Mouse (Mus musculus): Measurements from ENCODE around the gene Ell. TPM values are rescaled to one million over a fixed set of nuclear protein-coding genes. Genes with fewer than 3 reads are reported as not detected.

The Ell gene
- polyA plus RNA-seq, 1 experiment from 2014 or later: 13.0 TPM

DNA sequence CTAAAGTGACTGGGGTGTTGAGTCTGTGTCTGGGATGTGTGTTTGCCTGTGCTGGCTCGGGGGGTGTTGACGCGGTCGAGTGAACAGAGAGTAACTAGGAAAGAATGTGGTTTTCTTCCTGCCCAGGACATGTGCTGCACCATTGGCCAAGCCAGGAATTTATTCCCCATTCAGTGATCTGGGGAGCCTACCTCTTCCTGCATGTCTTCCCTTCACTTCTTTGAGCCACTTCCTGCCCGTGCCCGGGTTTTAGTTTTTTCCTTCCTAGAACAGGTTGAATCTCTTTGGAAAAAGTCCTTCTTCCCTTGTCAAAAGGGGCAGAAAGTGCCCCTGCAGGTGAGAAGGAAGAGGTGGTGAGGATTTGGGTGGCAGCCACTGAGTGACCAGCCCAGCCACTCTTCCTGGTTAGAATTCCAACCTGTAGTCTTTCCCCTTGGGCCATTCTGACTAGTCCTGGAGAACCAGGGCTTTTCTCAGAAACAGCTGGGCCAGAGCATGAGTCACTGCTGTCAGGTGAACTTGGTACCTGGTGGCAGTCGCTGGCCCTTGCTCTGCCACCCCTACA is 1.3 kb downstream of the Ell start:
- peak overlapping the region; percentile 90 for H3K9ac ChIP-seq (ENCODE audit: low read length)
- H3K4me2 ChIP-seq: peak overlapping the region; percentile 91
- H3K9me3 ChIP-seq (ENCODE audit: control insufficient read depth, low read length): no peaks in the 10 kb centered on the region
- H3K36me3 ChIP-seq (ENCODE audit: control insufficient read depth, insufficient read depth, low read length): peaks cover 3% of the 10 kb centered on the region; the same call in 1 of the 2 replicates
- WGBS: 61% methylated on average over 7 of the region's 7 CpGs
- H3K27ac ChIP-seq (ENCODE audit: low read depth, low read length): no peak overlapping the region
- H3K27me3 ChIP-seq (ENCODE audit: control insufficient read depth, insufficient read depth, low read length): no peaks in the 10 kb centered on the region
- no peak for DNase-seq (ENCODE audit: low spot score, missing footprints)
- H3K4me1 ChIP-seq (ENCODE audit: control insufficient read depth, insufficient read depth, low read length): peaks cover 20% of the 10 kb centered on the region
- peak overlapping the region; percentile 78 for H3K4me3 ChIP-seq (ENCODE audit: low read depth, low read length)
- ATAC-seq (ENCODE audit: low FRiP score): no peak

GRCm38 (mm10) chr8:70541081-70541480 is 1.8 kb downstream of the Ell start:
- H3K4me1 ChIP-seq (ENCODE audit: control insufficient read depth, insufficient read depth, low read length): peaks cover 20% of the 10 kb centered on the region
- H3K4me3 ChIP-seq (ENCODE audit: low read depth, low read length): no peak overlapping the region; the same call in 1 of the 2 replicates
- peaks cover 3% of the 10 kb centered on the region; the same call in 1 of the 2 replicates for H3K36me3 ChIP-seq (ENCODE audit: control insufficient read depth, insufficient read depth, low read length)
- peak overlapping the region; percentile 91 for H3K4me2 ChIP-seq
- DNase-seq (ENCODE audit: low spot score, missing footprints): no peak
- 79% methylated on average over 5 of the region's 5 CpGs for WGBS
- no peak for ATAC-seq (ENCODE audit: low FRiP score)
- H3K9me3 ChIP-seq (ENCODE audit: control insufficient read depth, low read length): no peaks in the 10 kb centered on the region
- H3K27me3 ChIP-seq (ENCODE audit: control insufficient read depth, insufficient read depth, low read length): no peaks in the 10 kb centered on the region
- no peak overlapping the region for H3K9ac ChIP-seq (ENCODE audit: low read length)
- H3K27ac ChIP-seq (ENCODE audit: low read depth, low read length): no peak overlapping the region

DNA sequence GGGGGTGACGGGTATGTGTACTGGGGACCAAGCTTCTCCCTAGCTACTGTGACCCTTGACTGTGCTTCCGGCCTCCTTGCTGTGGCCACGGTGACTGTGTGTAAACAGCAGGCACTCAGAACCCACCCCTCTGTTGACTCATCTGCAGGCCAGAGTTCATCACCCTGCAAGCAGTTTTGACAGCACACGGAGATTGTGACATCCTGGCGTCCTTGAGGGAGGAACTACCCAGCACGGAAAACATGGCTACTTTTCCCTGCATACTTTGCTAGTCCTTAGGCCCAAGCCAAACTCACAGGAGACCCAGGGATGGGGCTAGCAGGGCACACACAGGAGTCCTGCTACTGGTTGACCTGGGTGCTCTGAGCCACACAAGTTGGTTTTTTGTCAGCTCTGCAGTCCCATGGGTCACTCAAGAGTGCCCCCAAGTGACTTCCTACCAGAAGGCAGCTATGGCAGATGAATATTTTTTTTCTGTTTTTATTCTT is 5.0 kb downstream of the Ell start:
- peaks cover 15% of the 10 kb centered on the region for H3K4me1 ChIP-seq (ENCODE audit: control insufficient read depth, insufficient read depth, low read length)
- H3K4me3 ChIP-seq (ENCODE audit: low read depth, low read length): no peak overlapping the region
- no peak overlapping the region for H3K9ac ChIP-seq (ENCODE audit: low read length)
- H3K27me3 ChIP-seq (ENCODE audit: control insufficient read depth, insufficient read depth, low read length): no peaks in the 10 kb centered on the region
- WGBS: 66% methylated on average over 6 of the region's 6 CpGs
- ATAC-seq (ENCODE audit: low FRiP score) (no peak), DNase-seq (ENCODE audit: low spot score, missing footprints) (peak; percentile 83)
- no peak overlapping the region for H3K4me2 ChIP-seq
- no peaks in the 10 kb centered on the region for H3K36me3 ChIP-seq (ENCODE audit: control insufficient read depth, insufficient read depth, low read length)
- H3K27ac ChIP-seq (ENCODE audit: low read depth, low read length): no peak overlapping the region
- no peaks in the 10 kb centered on the region for H3K9me3 ChIP-seq (ENCODE audit: control insufficient read depth, low read length)

GRCm38 (mm10) chr8:70546412-70546811 is 7.2 kb downstream of the Ell start:
- Histone ChIP-seq H3K36me3 (ENCODE audit: control insufficient read depth, insufficient read depth, low read length) (no peaks in the 10 kb centered on the region), H3K9me3 (ENCODE audit: control insufficient read depth, low read length) (no peaks in the 10 kb centered on the region), H3K27me3 (ENCODE audit: control insufficient read depth, insufficient read depth, low read length) (no peaks in the 10 kb centered on the region), H3K4me1 (ENCODE audit: control insufficient read depth, insufficient read depth, low read length) (peaks cover 1% of the 10 kb centered on the region; the same call in 1 of the 2 replicates), H3K4me3 (ENCODE audit: low read depth, low read length) (no peak overlapping the region), H3K9ac (ENCODE audit: low read length) (no peak overlapping the region), H3K4me2 (no peak overlapping the region), H3K27ac (ENCODE audit: low read depth, low read length) (no peak overlapping the region)
- ATAC-seq (ENCODE audit: low FRiP score) (no peak), DNase-seq (ENCODE audit: low spot score, missing footprints) (no peak)
- WGBS: 88% methylated on average over 4 of the region's 4 CpGs

DNA sequence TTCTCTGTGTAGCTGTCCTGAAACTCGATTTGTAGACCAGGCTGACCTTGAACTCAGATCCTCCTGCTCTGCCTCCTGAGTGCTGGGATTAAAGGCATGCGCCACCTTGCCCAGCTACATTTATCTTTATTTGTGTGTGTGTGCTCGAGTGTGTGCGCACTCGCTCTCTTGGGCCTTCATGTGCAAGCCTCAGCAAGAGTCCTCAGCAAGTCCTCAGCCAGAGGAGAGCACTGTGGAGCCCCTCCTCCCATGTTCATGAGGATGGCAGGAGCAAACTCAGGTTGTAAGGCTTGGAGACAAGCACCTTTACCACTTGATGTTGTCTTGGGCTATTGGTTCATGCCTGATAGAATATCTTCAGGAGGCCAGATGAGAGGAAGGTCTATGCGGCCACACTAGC is 8.5 kb downstream of the Ell start:
- DNase-seq (ENCODE audit: low spot score, missing footprints): no peak
- no peaks in the 10 kb centered on the region for H3K36me3 ChIP-seq (ENCODE audit: control insufficient read depth, insufficient read depth, low read length)
- no peaks in the 10 kb centered on the region for H3K9me3 ChIP-seq (ENCODE audit: control insufficient read depth, low read length)
- H3K27me3 ChIP-seq (ENCODE audit: control insufficient read depth, insufficient read depth, low read length): no peaks in the 10 kb centered on the region
- no peak for ATAC-seq (ENCODE audit: low FRiP score)
- H3K4me2 ChIP-seq: no peak overlapping the region
- no peak overlapping the region for H3K9ac ChIP-seq (ENCODE audit: low read length)
- no peak overlapping the region for H3K27ac ChIP-seq (ENCODE audit: low read depth, low read length)
- no peak overlapping the region for H3K4me3 ChIP-seq (ENCODE audit: low read depth, low read length)
- WGBS: 91% methylated on average over 6 of the region's 6 CpGs
- H3K4me1 ChIP-seq (ENCODE audit: control insufficient read depth, insufficient read depth, low read length): no peaks in the 10 kb centered on the region

- Histone ChIP-seq H3K9ac (ENCODE audit: low read length) (no peak overlapping the region), H3K9me3 (ENCODE audit: control insufficient read depth, low read length) (no peaks in the 10 kb centered on the region)
- WGBS: 92% methylated on average over 10 of the region's 10 CpGs
Observed at GRCm38 (mm10) chr8:70549412-70550184, 10.3 kb downstream of the Ell start.

GRCm38 (mm10) chr8:70551558-70552161 is 12.4 kb downstream of the Ell start:
- DNase-seq (ENCODE audit: low spot score, missing footprints): no peak
- Histone ChIP-seq H3K9ac (ENCODE audit: low read length) (no peak overlapping the region), H3K36me3 (ENCODE audit: control insufficient read depth, insufficient read depth, low read length) (no peaks in the 10 kb centered on the region), H3K27ac (ENCODE audit: low read depth, low read length) (no peak overlapping the region), H3K4me1 (ENCODE audit: control insufficient read depth, insufficient read depth, low read length) (no peaks in the 10 kb centered on the region), H3K4me2 (no peak overlapping the region), H3K9me3 (ENCODE audit: control insufficient read depth, low read length) (no peaks in the 10 kb centered on the region), H3K27me3 (ENCODE audit: control insufficient read depth, insufficient read depth, low read length) (no peaks in the 10 kb centered on the region), H3K4me3 (ENCODE audit: low read depth, low read length) (no peak overlapping the region)
- WGBS: 78% methylated on average over 3 of the region's 3 CpGs
- ATAC-seq (ENCODE audit: low FRiP score): no peak

More at GRCm38 (mm10) chr8:70549412-70550184, 10.3 kb downstream of the Ell start:
- H3K4me2 ChIP-seq: no peak overlapping the region
- DNase-seq (ENCODE audit: low spot score, missing footprints) (no peak), ATAC-seq (ENCODE audit: low FRiP score) (no peak)
- H3K4me1 ChIP-seq (ENCODE audit: control insufficient read depth, insufficient read depth, low read length): no peaks in the 10 kb centered on the region
- no peaks in the 10 kb centered on the region for H3K27me3 ChIP-seq (ENCODE audit: control insufficient read depth, insufficient read depth, low read length)
- H3K27ac ChIP-seq (ENCODE audit: low read depth, low read length): no peak overlapping the region
- no peak overlapping the region for H3K4me3 ChIP-seq (ENCODE audit: low read depth, low read length)
- H3K36me3 ChIP-seq (ENCODE audit: control insufficient read depth, insufficient read depth, low read length): no peaks in the 10 kb centered on the region

GRCm38 (mm10) chr8:70552836-70553235 is 13.6 kb downstream of the Ell start:
- Histone ChIP-seq H3K4me1 (ENCODE audit: control insufficient read depth, insufficient read depth, low read length) (no peaks in the 10 kb centered on the region), H3K36me3 (ENCODE audit: control insufficient read depth, insufficient read depth, low read length) (no peaks in the 10 kb centered on the region), H3K9ac (ENCODE audit: low read length) (no peak overlapping the region), H3K27me3 (ENCODE audit: control insufficient read depth, insufficient read depth, low read length) (no peaks in the 10 kb centered on the region), H3K9me3 (ENCODE audit: control insufficient read depth, low read length) (no peaks in the 10 kb centered on the region), H3K4me2 (no peak overlapping the region), H3K4me3 (ENCODE audit: low read depth, low read length) (no peak overlapping the region), H3K27ac (ENCODE audit: low read depth, low read length) (no peak overlapping the region)
- no peak for ATAC-seq (ENCODE audit: low FRiP score)
- 80% methylated on average over 1 of the region's 1 CpGs for WGBS
- DNase-seq (ENCODE audit: low spot score, missing footprints): no peak

DNA sequence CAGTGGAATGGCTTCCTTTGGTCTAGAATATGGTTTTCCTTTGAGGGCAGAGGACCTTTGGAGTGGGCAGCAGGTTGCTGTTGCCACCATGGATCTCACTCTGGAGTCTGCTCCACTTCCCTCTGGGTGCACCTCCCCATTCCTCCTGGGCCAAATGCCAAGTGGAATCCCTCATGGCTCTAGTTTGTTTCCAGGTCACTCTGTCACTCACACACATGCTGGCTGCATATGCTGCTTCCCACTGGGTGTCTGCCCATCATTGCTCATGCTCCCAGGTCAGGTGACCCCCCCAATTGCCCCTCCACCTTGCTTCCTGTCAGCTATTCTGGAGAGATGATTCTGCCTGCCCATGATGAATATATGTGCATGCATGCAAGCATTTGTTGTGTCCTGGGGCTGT is 14.5 kb downstream of the Ell start:
- H3K27ac ChIP-seq (ENCODE audit: low read depth, low read length): no peak overlapping the region
- H3K9me3 ChIP-seq (ENCODE audit: control insufficient read depth, low read length): no peaks in the 10 kb centered on the region
- no peak overlapping the region for H3K9ac ChIP-seq (ENCODE audit: low read length)
- no peaks in the 10 kb centered on the region for H3K36me3 ChIP-seq (ENCODE audit: control insufficient read depth, insufficient read depth, low read length)
- DNase-seq (ENCODE audit: low spot score, missing footprints) (no peak), ATAC-seq (ENCODE audit: low FRiP score) (no peak)
- no peaks in the 10 kb centered on the region for H3K4me1 ChIP-seq (ENCODE audit: control insufficient read depth, insufficient read depth, low read length)
- H3K27me3 ChIP-seq (ENCODE audit: control insufficient read depth, insufficient read depth, low read length): no peaks in the 10 kb centered on the region
- H3K4me3 ChIP-seq (ENCODE audit: low read depth, low read length): no peak overlapping the region
- H3K4me2 ChIP-seq: no peak overlapping the region
